Mouse (Mus musculus) liver, embryonic 14.5 days (tissue): Measurements from ENCODE around the gene Erfe.

Experiments
- CTCF ChIP-seq: IDR thresholded peaks from 2 replicates; pipeline ENCODE4 v1.5.1; 2016; ENCODE audit warnings: antibody characterized with exemption, low read depth, control low read depth
- EP300 ChIP-seq: IDR thresholded peaks from 2 replicates; pipeline ENCODE4 v1.6.1; 2016; ENCODE audit warnings: antibody characterized with exemption, low read depth

- TF ChIP-seq CTCF (0 out of 2 replicates have a peak, but pooled peaks have one; percentile 22), EP300 (no peak)
These were observed 46.2 kb downstream of the Erfe start for GRCm38 (mm10) chr1:91412286-91413029.
